ENCODE assay signal across 8 mouse cellular contexts in genomic region chrX:167382854-167383186, GRCm38 (mm10). TPM values are rescaled to one million over a fixed set of nuclear protein-coding genes. Genes with fewer than 3 reads are reported as not detected.
A peak's percentile ranks its signal among the peaks of the same experiment; 100 is the strongest.
DNase-seq lines count a peak whose midpoint lies in the region; ATAC-seq and TF ChIP-seq lines count a peak whose summit lies in the region.

No protein-coding gene starts in this region.

- no peaks in the 10 kb centered on the region for H3K9me3 ChIP-seq in CH12.LX (replicated peaks; ENCODE audit: low read length)
- no peaks in the 10 kb centered on the region for H3K9me3 ChIP-seq in forebrain, postnatal 0 days (ENCODE audit: low read length)
- no peaks in the 10 kb centered on the region for H3K9me3 ChIP-seq in liver, embryonic 14.5 days (ENCODE audit: control insufficient read depth, low read length)
- no peaks in the 10 kb centered on the region for H3K9me3 ChIP-seq in stomach, postnatal 0 days (ENCODE audit: control insufficient read depth, low read length)

- 43% methylated on average over 7 of the region's 7 CpGs for WGBS in forebrain, postnatal 0 days
- 33% methylated on average over 7 of the region's 7 CpGs for WGBS in liver, embryonic 14.5 days (ENCODE audit: insufficient replicate concordance)
- WGBS in stomach, postnatal 0 days = 30% methylated on average over 7 of the region's 7 CpGs

- TF ChIP-seq RAD21 in CH12.LX (IDR thresholded peaks at IDR 0.05; ENCODE audit: low read depth, low read length) = no peak

- peaks cover 0 to under 1% of the 10 kb centered on the region in 2 experiments for H3K36me3 ChIP-seq in CH12.LX (replicated peaks in 1 of 2; ENCODE audit: control insufficient read depth in 1 of 2, insufficient read depth in 1 of 2, low read length in 1 of 2)
- no peaks in the 10 kb centered on the region for H3K36me3 ChIP-seq in forebrain, postnatal 0 days (ENCODE audit: insufficient read depth)
- no peaks in the 10 kb centered on the region for H3K36me3 ChIP-seq in liver, embryonic 14.5 days (replicated peaks; ENCODE audit: control insufficient read depth, insufficient read depth, low read depth)
- H3K36me3 ChIP-seq in stomach, postnatal 0 days (ENCODE audit: control insufficient read depth, insufficient read depth, low read length) = no peaks in the 10 kb centered on the region

- ATAC-seq in forebrain, postnatal 0 days = no peak
- ATAC-seq in liver, embryonic 14.5 days (ENCODE audit: insufficient read depth) = peak; percentile 64
- ATAC-seq in stomach, postnatal 0 days (ENCODE audit: low FRiP score, low TSS enrichment) = peak; percentile 84

- TF ChIP-seq EP300 in CH12.LX (IDR thresholded peaks at IDR 0.05; ENCODE audit: low read length) = no peak
- TF ChIP-seq EP300 in liver, embryonic 14.5 days (IDR thresholded peaks at IDR 0.05; ENCODE audit: low read depth) = no peak
- TF ChIP-seq EP300 in stomach, postnatal 0 days (optimal IDR thresholded peaks at IDR 0.05) = no peak

- H3K9ac ChIP-seq in CH12.LX (ENCODE audit: insufficient read depth, low read depth) = no peak overlapping the region
- peak overlapping the region; percentile 49 for H3K9ac ChIP-seq in forebrain, postnatal 0 days
- no peak overlapping the region for H3K9ac ChIP-seq in liver, embryonic 14.5 days (replicated peaks)
- no peak overlapping the region; the same call in 1 of the 2 replicates for H3K9ac ChIP-seq in stomach, postnatal 0 days (ENCODE audit: low read length)

- peaks cover 11% of the 10 kb centered on the region for H3K79me2 ChIP-seq in CH12.LX (replicated peaks; ENCODE audit: control insufficient read depth, extremely low read depth, insufficient read depth, poor library complexity, severe bottlenecking)

- H3K27ac ChIP-seq in CH12.LX (ENCODE audit: insufficient read depth, low read depth) = no peak overlapping the region
- H3K27ac ChIP-seq in forebrain, postnatal 0 days (ENCODE audit: low read depth, low read length) = no peak overlapping the region
- H3K27ac ChIP-seq in liver, embryonic 14.5 days = no peak overlapping the region
- H3K27ac ChIP-seq in stomach, postnatal 0 days (replicated peaks) = peak overlapping the region; percentile 65; the same call in 1 of the 2 replicates

- peaks cover 0 to 24% of the 10 kb centered on the region in 2 experiments; a peak in 2 of 4 replicates for H3K4me1 ChIP-seq in CH12.LX (ENCODE audit: control insufficient read depth in 1 of 2, insufficient read depth in 2 of 2)
- H3K4me1 ChIP-seq in forebrain, postnatal 0 days (ENCODE audit: insufficient read depth) = no peaks in the 10 kb centered on the region
- H3K4me1 ChIP-seq in liver, embryonic 14.5 days (replicated peaks; ENCODE audit: control insufficient read depth in 2 of 2, insufficient read depth in 2 of 2, low read length in 1 of 2) = peaks cover 0 to 2% of the 10 kb centered on the region in 2 experiments; a peak in 1 of 4 replicates
- no peaks in the 10 kb centered on the region for H3K4me1 ChIP-seq in stomach, postnatal 0 days (replicated peaks; ENCODE audit: control insufficient read depth, insufficient read depth)

- TF ChIP-seq CTCF in CH12.LX (conservative IDR thresholded peaks at IDR 0.05 in 1 of 2, IDR thresholded peaks at IDR 0.05 in 1 of 2; ENCODE audit: low read depth in 2 of 2, low read length in 2 of 2) = no peak
- no peak for TF ChIP-seq CTCF in forebrain, postnatal 0 days (IDR thresholded peaks at IDR 0.05; ENCODE audit: low read depth)
- TF ChIP-seq CTCF in liver, embryonic 14.5 days (IDR thresholded peaks at IDR 0.05; ENCODE audit: low read depth) = no peak
- TF ChIP-seq CTCF in stomach, postnatal 0 days (IDR thresholded peaks at IDR 0.05; ENCODE audit: low read depth) = no peak

- peak overlapping the region; percentile 47 for H3K4me2 ChIP-seq in CH12.LX (ENCODE audit: insufficient read depth, low read depth, poor library complexity, severe bottlenecking)
- peak overlapping the region; percentile 69 for H3K4me2 ChIP-seq in forebrain, postnatal 0 days (ENCODE audit: low read depth)
- peak overlapping the region; percentile 69 for H3K4me2 ChIP-seq in liver, embryonic 14.5 days (ENCODE audit: low read depth)
- H3K4me2 ChIP-seq in stomach, postnatal 0 days (replicated peaks; ENCODE audit: low read depth) = peak overlapping the region; percentile 67

- no peaks in the 10 kb centered on the region for H3K27me3 ChIP-seq in CH12.LX (replicated peaks)
- H3K27me3 ChIP-seq in forebrain, postnatal 0 days (ENCODE audit: insufficient read depth, low read length) = no peaks in the 10 kb centered on the region
- no peaks in the 10 kb centered on the region for H3K27me3 ChIP-seq in liver, embryonic 14.5 days (ENCODE audit: control insufficient read depth, insufficient read depth, low read length)
- H3K27me3 ChIP-seq in stomach, postnatal 0 days (ENCODE audit: control insufficient read depth, insufficient read depth, low read length) = no peaks in the 10 kb centered on the region

- TF ChIP-seq POLR2A in CH12.LX (IDR thresholded peaks at IDR 0.05; ENCODE audit: low read depth, low read length) = peak; percentile 38; the same call in 1 of the 2 replicates

- dilution Hi-C loops in CH12.LX (cut with MboI; ENCODE audit: extremely low pct_ligation_motif_present, extremely low pct_unique_long_range_greater_than_20kb, low sequenced_read_pairs) = no loop called here

- DNase-seq in heart, adult 11 months = peak; percentile 82
- no peak for DNase-seq in heart, adult 9 months (ENCODE audit: low spot score in 2 of 2)
- DNase-seq in CH12.LX (ENCODE audit: extremely low read depth) = no peak
- DNase-seq in forebrain, postnatal 0 days = no peak
- no peak for DNase-seq in liver, embryonic 14.5 days (ENCODE audit: low read depth in 3 of 3, low spot score in 3 of 3)
- DNase-seq in stomach, postnatal 0 days (ENCODE audit: low spot score) = no peak
- DNase-seq in spleen, postnatal 36 days (ENCODE audit: low spot score in 2 of 2) = no peak
- no peak for DNase-seq in cerebellum, postnatal 14 days

- in situ Hi-C loops in CH12.LX (cut with MboI; ENCODE audit: low pct_ligation_motif_present, low pct_unique_long_range_greater_than_20kb, low sequenced_read_pairs) = no loop called here

- peak overlapping the region; percentile 67 to 97 (median 68) for H3K4me3 ChIP-seq in CH12.LX (replicated peaks in 1 of 3; ENCODE audit: low read depth in 2 of 3, low read length in 2 of 3, poor library complexity in 1 of 3)
- H3K4me3 ChIP-seq in forebrain, postnatal 0 days (ENCODE audit: low read depth, low read length) = peak overlapping the region; percentile 50
- H3K4me3 ChIP-seq in liver, embryonic 14.5 days (ENCODE audit: insufficient read depth in 1 of 2, low read depth in 2 of 2, low read length in 2 of 2) = peak overlapping the region; percentile 60 to 69
- H3K4me3 ChIP-seq in stomach, postnatal 0 days (ENCODE audit: low read depth, low read length) = peak overlapping the region; percentile 52

TF ChIP-seq in CH12.LX, 34 proteins besides CTCF, POLR2A, EP300 and RAD21:
- no peak for TF ChIP-seq MAFK (IDR thresholded peaks at IDR 0.05; ENCODE audit: insufficient replicate concordance, low read length)
- peak; percentile 78 for TF ChIP-seq ELF1 (IDR thresholded peaks at IDR 0.05; ENCODE audit: low read depth, low read length)
- TF ChIP-seq GABPA (IDR thresholded peaks at IDR 0.05; ENCODE audit: insufficient replicate concordance, low read depth, low read length) = no peak
- TF ChIP-seq MAX (IDR thresholded peaks at IDR 0.05; ENCODE audit: low read length) = peak; percentile 69
- peak; percentile 56 for TF ChIP-seq MYC (IDR thresholded peaks at IDR 0.05; ENCODE audit: low read depth, low read length)

RNA-seq across cellular contexts. Expression of gene Prps2, which starts 0.3 kb away (rescaled TPM):
- 43.9 and 44.5 TPM in 2 replicates for total RNA-seq in CH12.LX (2012; rRNA removed)
- 73.1 and 74.8 TPM in 2 replicates for total RNA-seq in CH12.LX (2014; rRNA removed)
- 74.3 and 77.5 TPM in 2 replicates for polyA plus RNA-seq in CH12.LX (2012; ENCODE audit: insufficient read length, low read depth)
- 11.5 and 13.5 TPM in 2 replicates for total RNA-seq in forebrain, postnatal 0 days (2014; rRNA removed)
- 8.6 and 11.7 TPM in 2 replicates for polyA plus RNA-seq in forebrain, postnatal 0 days (2015; fragmentation: Nextera tagmentation; extraction: Ambion mirVana)
- 6.3 and 8.4 TPM in 2 replicates for polyA plus RNA-seq in liver, embryonic 14.5 days (2012; rRNA removed)
- 6.8 and 9.3 TPM in 2 replicates for polyA plus RNA-seq in liver, embryonic 14.5 days (2014; fragmentation: Nextera tagmentation; extraction: Ambion mirVana)
- 11.9 and 12.0 TPM in 2 replicates for polyA plus RNA-seq in stomach, postnatal 0 days (2015; fragmentation: Nextera tagmentation; extraction: Ambion mirVana)

RNA-seq across cellular contexts. Expression of gene Tlr7, which starts 52.5 kb away (rescaled TPM):
- 10.2 and 12.6 TPM in 2 replicates for total RNA-seq in CH12.LX (2012; rRNA removed)
- 27.9 and 28.5 TPM in 2 replicates for total RNA-seq in CH12.LX (2014; rRNA removed)
- polyA plus RNA-seq in CH12.LX (2012; ENCODE audit: insufficient read length, low read depth) = 30.8 and 34.2 TPM in 2 replicates
- 1.2 and 1.9 TPM in 2 replicates for total RNA-seq in forebrain, postnatal 0 days (2014; rRNA removed)
- 1.2 TPM in 2 replicates for polyA plus RNA-seq in forebrain, postnatal 0 days (2015; fragmentation: Nextera tagmentation; extraction: Ambion mirVana)
- polyA plus RNA-seq in liver, embryonic 14.5 days (2012; rRNA removed) = 0.24 and 0.44 TPM in 2 replicates
- polyA plus RNA-seq in liver, embryonic 14.5 days (2014; fragmentation: Nextera tagmentation; extraction: Ambion mirVana) = 0.83 and 1.0 TPM in 2 replicates
- 0.64 and 0.78 TPM in 2 replicates for polyA plus RNA-seq in stomach, postnatal 0 days (2015; fragmentation: Nextera tagmentation; extraction: Ambion mirVana)

Comparison
In these comparisons a context has a peak if more than half of its experiments do, and no peak if none do; other contexts are left out.
1. RNA of gene Tlr7, which starts 52.5 kb away (polyA plus RNA-seq): 30.8 to 34.2 TPM in CH12.LX; 1.2 TPM in forebrain, postnatal 0 days, 0.24 to 1.0 TPM in liver, embryonic 14.5 days and 0.64 to 0.78 TPM in stomach, postnatal 0 days; every median in the first group is over 10 times any median in the second.
2. Peak in every context shown above with its lines, with median percentiles within 50 percentile points of each other: H3K4me2 ChIP-seq and H3K4me3 ChIP-seq.